Mouse (Mus musculus) spleen, adult 2 months (tissue): ENCODE data around the gene Rhag. TPM values are rescaled to one million over a fixed set of nuclear protein-coding genes. Genes with fewer than 3 reads are reported as not detected.

Experiments
- DNase-seq, 2 experiments: peaks; one replicate each; pipeline versions ENCODE4 v3.0.0 to v3.0.0-alpha.2; 2012 to 2021; ENCODE audit warnings: low spot score in 2 of 2, low read depth in 1 of 2
- H3K27ac ChIP-seq: fragments of 200-500 bp; 2 replicates; pipeline ENCODE4 v1.5.1; 2012; ENCODE audit warnings: low read length, inconsistent platforms; ENCODE audit not compliant: insufficient read depth
- H3K27me3 ChIP-seq: fragments of 200-500 bp; 2 replicates; pipeline ENCODE4 v1.6.1; 2012; ENCODE audit warnings: mild to moderate bottlenecking, moderate library complexity, low read length, inconsistent platforms; ENCODE audit not compliant: control insufficient read depth, insufficient read depth
- H3K36me3 ChIP-seq: fragments of 200-500 bp; 2 replicates; pipeline ENCODE4 v1.6.1; 2012; ENCODE audit warnings: mild to moderate bottlenecking, low read length, inconsistent platforms; ENCODE audit not compliant: control insufficient read depth, insufficient read depth
- H3K4me1 ChIP-seq: fragments of 200-500 bp; 2 replicates; pipeline ENCODE4 v1.6.1; 2011; ENCODE audit warnings: inconsistent platforms; ENCODE audit not compliant: control insufficient read depth, insufficient read depth, insufficient read length
- H3K4me3 ChIP-seq: fragments of 200-500 bp; 2 replicates; pipeline ENCODE4 v1.5.1; 2011; ENCODE audit warnings: mild to moderate bottlenecking, inconsistent platforms; ENCODE audit not compliant: insufficient read depth, insufficient read length; ENCODE audit errors: extremely low read depth
- CTCF ChIP-seq: fragments of 200-500 bp; IDR thresholded peaks from 2 replicates; pipeline ENCODE4 v1.5.1; 2011; ENCODE audit warnings: mild to moderate bottlenecking, inconsistent platforms; ENCODE audit not compliant: insufficient read depth, insufficient read length, insufficient replicate concordance; ENCODE audit errors: extremely low read depth
- POLR2A ChIP-seq: fragments of 200-500 bp; IDR thresholded peaks from 2 replicates; pipeline ENCODE4 v1.6.1; 2011; ENCODE audit warnings: low read depth, low read length, inconsistent platforms
- WGBS: fragments of 180-500 bp; shearing (Covaris S2); methylation state at CpG from one replicate; pipeline ENCODE4 v1.1.7; 2018; 5-methylcytosine and 5-hydroxymethylcytosine counted together
- polyA plus RNA-seq: library from polyadenylated mRNA; depleted of rRNA; stranded (reverse); fragments of >200 nt; gene quantifications from 2 replicates; pipeline ENCODE4 v1.2.3, GENCODE M21; 2012

Rhag gene
- polyA plus RNA-seq, 1 experiment: 18.4 TPM

DNA sequence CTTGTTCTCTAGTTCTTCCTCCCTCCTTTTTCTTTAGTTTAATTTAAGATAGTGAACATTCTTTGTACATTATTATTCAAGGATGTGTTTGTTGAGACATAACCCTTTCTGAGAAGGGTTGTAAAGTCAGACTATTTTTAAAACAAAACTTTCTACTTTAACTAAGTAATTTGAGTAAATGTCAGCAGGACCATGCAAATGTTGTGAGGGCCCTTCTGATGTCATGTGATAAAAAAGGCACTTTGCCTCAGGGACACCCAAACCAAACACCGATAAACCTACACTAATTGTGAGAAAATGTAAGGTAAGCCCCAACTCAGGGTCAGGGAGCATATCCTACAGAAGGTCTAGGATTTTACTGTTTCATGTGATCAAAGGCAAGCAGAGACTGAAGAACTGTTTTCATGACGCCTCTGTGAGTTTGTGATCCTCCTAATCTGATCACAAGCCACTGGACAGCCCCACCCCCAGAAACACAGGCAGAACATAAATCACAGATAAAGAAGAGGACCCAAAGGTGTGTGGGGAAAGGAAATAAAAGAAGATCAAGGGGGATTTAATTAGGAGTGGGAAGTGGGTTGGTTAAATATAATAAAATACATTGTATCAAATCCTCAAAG, 3.9 kb upstream of the Rhag start, which contains the start of gene Crisp2:
Gene Crisp2, minus strand, starts transcription at position 51 of the 620 bp plus-strand sequence.
- 64% methylated on average over 2 of the region's 2 CpGs for WGBS
- Histone ChIP-seq H3K27ac (no peak within 1 kb of the TSS), H3K4me3 (no peak within 1 kb of the TSS), H3K36me3 (no peaks in the 10 kb centered on the region), H3K4me1 (no peaks in the 10 kb centered on the region), H3K27me3 (no peaks in the 10 kb centered on the region)
- TF ChIP-seq CTCF (no peak), POLR2A (no peak)
- no peak for DNase-seq

DNA sequence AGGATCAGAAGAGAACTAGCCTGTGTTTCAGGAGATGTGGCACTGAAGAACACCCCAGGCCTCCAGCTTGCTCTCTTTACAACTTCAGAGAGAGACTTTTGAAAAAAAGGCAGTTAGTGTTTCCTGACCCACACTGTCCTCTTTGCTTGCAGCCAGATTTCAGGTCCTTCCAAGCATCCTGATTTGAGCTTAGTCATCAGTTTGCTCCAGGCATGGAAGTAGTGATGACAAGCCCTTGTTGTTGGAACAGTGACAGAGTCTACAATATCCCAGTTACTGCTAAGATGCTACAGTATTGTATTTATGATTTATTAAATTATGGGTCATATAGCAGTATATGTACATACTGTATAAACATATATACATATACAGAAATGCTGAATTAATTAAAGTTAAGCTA, 2.9 kb upstream of the Rhag start:
- H3K4me1 ChIP-seq: no peaks in the 10 kb centered on the region
- no peaks in the 10 kb centered on the region for H3K36me3 ChIP-seq
- no peak overlapping the region for H3K27ac ChIP-seq
- H3K4me3 ChIP-seq: no peak overlapping the region
- TF ChIP-seq POLR2A (no peak), CTCF (no peak)
- DNase-seq: no peak
- no peaks in the 10 kb centered on the region for H3K27me3 ChIP-seq

DNA sequence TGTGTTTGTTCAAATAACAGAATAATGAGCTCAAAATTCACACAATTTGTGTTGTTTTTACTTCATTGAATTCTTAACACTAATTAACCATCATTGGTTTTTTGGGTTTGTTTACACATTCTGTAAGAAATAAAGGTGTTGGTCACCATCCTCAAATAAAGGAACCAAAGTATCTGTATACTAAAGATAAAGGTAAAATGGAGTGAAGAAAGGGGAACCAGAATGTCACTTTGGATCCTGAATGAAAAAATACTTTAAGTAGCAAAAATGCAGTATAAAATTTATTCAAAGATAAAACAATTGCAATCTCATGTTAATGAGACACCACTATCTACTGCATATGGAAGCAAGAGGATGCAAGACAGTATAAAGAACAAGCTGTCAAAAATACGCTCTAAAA, 634 bp downstream of the Rhag start:
- no peaks in the 10 kb centered on the region for H3K27me3 ChIP-seq
- DNase-seq: no peak
- TF ChIP-seq POLR2A (no peak), CTCF (no peak)
- no peak overlapping the region for H3K27ac ChIP-seq
- no peaks in the 10 kb centered on the region for H3K4me1 ChIP-seq
- H3K36me3 ChIP-seq: no peaks in the 10 kb centered on the region
- WGBS: 70% methylated on average over 1 of the region's 1 CpGs
- H3K4me3 ChIP-seq: no peak overlapping the region; the same call in 1 of the 2 replicates

DNA sequence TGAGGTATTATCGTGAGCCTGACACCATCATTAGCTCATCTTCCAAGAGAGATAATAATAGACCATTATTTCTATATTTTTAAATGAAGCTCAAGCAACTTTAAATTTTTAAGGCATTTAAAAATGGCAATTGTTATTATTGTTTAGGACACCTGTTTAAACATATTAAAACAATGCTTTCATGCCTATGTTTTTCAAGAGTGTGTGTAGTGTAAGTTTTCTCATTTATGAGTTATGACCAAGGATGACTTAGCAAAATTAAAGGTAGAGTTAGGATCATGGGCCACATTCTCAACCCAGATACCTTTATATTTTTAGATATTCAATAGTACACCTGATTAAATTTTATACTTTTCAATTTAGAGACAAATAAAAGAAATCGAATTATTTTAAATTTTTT, 1.3 kb downstream of the Rhag start:
- no peaks in the 10 kb centered on the region for H3K27me3 ChIP-seq
- WGBS: 77% methylated on average over 2 of the region's 2 CpGs
- no peaks in the 10 kb centered on the region for H3K36me3 ChIP-seq
- H3K27ac ChIP-seq: no peak overlapping the region
- no peak for TF ChIP-seq CTCF
- no peak for TF ChIP-seq POLR2A
- H3K4me1 ChIP-seq: no peaks in the 10 kb centered on the region
- DNase-seq: no peak
- no peak overlapping the region for H3K4me3 ChIP-seq

DNA sequence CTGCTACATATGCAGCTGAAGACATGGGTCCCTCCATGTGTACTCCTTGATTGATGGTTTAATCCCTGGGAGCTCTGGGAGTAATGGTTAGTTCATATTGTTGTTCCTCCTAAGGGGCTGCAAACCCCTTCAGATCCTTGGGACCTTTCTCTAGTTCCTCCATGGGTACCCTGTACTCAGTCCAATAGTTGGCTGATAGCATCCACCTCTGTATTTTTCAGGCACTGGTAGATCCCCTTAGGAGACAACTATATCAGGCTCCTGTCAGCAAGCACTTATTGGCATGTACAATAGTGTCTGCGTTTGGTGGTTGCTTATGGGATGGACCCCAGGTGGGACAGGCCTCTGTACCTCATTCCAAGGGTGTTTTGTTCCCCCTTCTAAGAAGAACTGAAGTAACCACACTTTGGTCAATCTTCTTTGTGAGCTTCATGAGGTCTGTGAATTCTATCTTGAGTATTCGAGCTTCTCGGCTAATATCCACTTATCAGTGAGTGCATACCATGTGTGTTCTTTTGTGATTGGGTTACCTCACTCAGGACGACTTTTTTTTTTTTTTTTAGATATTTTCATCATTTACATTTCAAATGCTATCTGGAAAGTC, 6.5 kb downstream of the Rhag start:
- no peak for DNase-seq
- no peaks in the 10 kb centered on the region for H3K4me1 ChIP-seq
- no peak for TF ChIP-seq POLR2A
- TF ChIP-seq CTCF: no peak
- H3K27me3 ChIP-seq: no peaks in the 10 kb centered on the region
- H3K4me3 ChIP-seq: no peak overlapping the region; the same call in 1 of the 2 replicates
- no peak overlapping the region for H3K27ac ChIP-seq
- H3K36me3 ChIP-seq: no peaks in the 10 kb centered on the region
- 74% methylated on average over 4 of the region's 4 CpGs for WGBS

DNA sequence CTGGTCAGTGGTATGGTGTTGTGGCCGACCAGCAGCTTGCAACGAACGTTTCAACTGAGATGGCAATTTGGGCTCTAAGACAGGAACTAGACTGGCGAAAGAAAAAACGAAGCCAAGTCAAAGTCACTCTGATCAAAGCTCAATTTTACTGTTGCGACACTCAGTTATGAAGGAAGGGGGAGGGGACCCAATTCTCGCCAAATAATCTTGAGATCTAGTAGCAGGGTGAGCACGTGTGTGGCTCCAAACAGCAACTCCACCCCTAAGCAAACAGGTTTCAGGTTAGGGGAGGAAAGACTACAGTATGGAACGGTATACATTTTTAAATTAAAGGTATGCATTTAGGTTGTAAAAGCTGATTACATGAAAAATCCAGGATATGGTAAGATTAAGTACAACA, 10.6 kb downstream of the Rhag start:
- no peak overlapping the region for H3K27ac ChIP-seq
- no peaks in the 10 kb centered on the region for H3K27me3 ChIP-seq
- no peak for DNase-seq
- H3K4me1 ChIP-seq: no peaks in the 10 kb centered on the region
- 35% methylated on average over 9 of the region's 9 CpGs for WGBS
- no peak for TF ChIP-seq POLR2A
- TF ChIP-seq CTCF: no peak
- no peaks in the 10 kb centered on the region for H3K36me3 ChIP-seq
- no peak overlapping the region for H3K4me3 ChIP-seq

DNA sequence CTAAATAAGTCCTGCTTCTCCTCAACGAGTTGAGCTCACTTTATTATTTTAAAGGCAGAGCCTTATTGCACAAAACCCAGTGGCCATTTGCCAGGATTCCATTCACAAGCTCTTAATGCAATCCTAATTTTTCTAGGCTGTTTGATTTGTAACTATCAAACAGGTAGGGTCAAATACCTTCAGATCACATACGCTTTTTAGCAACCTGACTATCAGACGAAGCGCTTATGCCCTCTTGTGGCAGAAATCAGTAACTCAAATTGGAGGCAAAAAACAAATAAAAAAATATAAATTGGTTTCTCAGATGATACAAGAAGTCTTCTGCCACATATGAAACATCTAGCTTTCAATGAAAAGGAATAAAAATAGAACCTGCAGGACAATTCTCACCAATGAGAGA, 12.9 kb downstream of the Rhag start:
- DNase-seq: no peak
- 19% methylated on average over 4 of the region's 4 CpGs for WGBS

More for the DNA sequence above, 12.9 kb downstream of the Rhag start:
- no peaks in the 10 kb centered on the region for H3K27me3 ChIP-seq
- no peak overlapping the region for H3K27ac ChIP-seq
- no peak overlapping the region for H3K4me3 ChIP-seq
- no peaks in the 10 kb centered on the region for H3K36me3 ChIP-seq
- no peak for TF ChIP-seq CTCF
- no peak for TF ChIP-seq POLR2A
- H3K4me1 ChIP-seq: no peaks in the 10 kb centered on the region
